Mouse (Mus musculus) forebrain, embryonic 11.5 days (tissue): ENCODE data around the gene Mfap3. TPM values are rescaled to one million over a fixed set of nuclear protein-coding genes. Genes with fewer than 3 reads are reported as not detected.
A peak's percentile ranks its signal among the peaks of the same experiment; 100 is the strongest.

Source experiments
- ATAC-seq: fragments of 200-750 bp; cut with Nextera tagmentation; replicated peaks from 2 replicates; pipeline ENCODE4 v1.8.0; 2017; ENCODE audit warnings: moderate TSS enrichment; ENCODE audit not compliant: low FRiP score
- DNase-seq: peaks from one replicate; pipeline ENCODE4 v3.0.0-alpha.2; 2017; ENCODE audit warnings: low spot score
- H3K27ac ChIP-seq: fragments of 300-500 bp; sonication (generic); 2 replicates; pipeline ENCODE4 v1.5.1; 2014; ENCODE audit warnings: low read depth, low read length
- H3K27me3 ChIP-seq: fragments of 300-500 bp; sonication (generic); 2 replicates; pipeline ENCODE4 v1.6.1; 2014; ENCODE audit warnings: mild to moderate bottlenecking, low read length, mixed read lengths; ENCODE audit not compliant: control insufficient read depth, insufficient read depth
- H3K36me3 ChIP-seq: fragments of 300-500 bp; sonication (generic); 2 replicates; pipeline ENCODE4 v1.6.1; 2014; ENCODE audit warnings: mild to moderate bottlenecking, low read length, moderate library complexity, mixed read lengths; ENCODE audit not compliant: control insufficient read depth, insufficient read depth
- H3K4me1 ChIP-seq: fragments of 300-500 bp; sonication (generic); replicated peaks from 2 replicates; pipeline ENCODE4 v1.6.1; 2014; ENCODE audit warnings: low read length, mixed read lengths; ENCODE audit not compliant: control insufficient read depth, insufficient read depth
- H3K4me2 ChIP-seq: fragments of 300-500 bp; sonication (generic); 2 replicates; pipeline ENCODE4 v1.6.1; 2014; ENCODE audit warnings: low read depth, mild to moderate bottlenecking, low read length, moderate library complexity, mixed read lengths; ENCODE audit not compliant: severe bottlenecking
- H3K4me3 ChIP-seq: fragments of 300-500 bp; sonication (generic); 2 replicates; pipeline ENCODE4 v1.5.1; 2014; ENCODE audit warnings: low read depth, low read length
- H3K9ac ChIP-seq: fragments of 300-500 bp; sonication (generic); 2 replicates; pipeline ENCODE4 v1.6.1; 2014; ENCODE audit warnings: low read length
- H3K9me3 ChIP-seq: fragments of 300-500 bp; sonication (generic); 2 replicates; pipeline ENCODE4 v1.6.1; 2016; ENCODE audit warnings: low read length, mixed read lengths; ENCODE audit not compliant: control insufficient read depth
- WGBS: fragments of 180-500 bp; shearing (Covaris S2); extraction: QIAGEN DNeasy Blood & Tissue Kit; methylation state at CpG from one replicate; pipeline ENCODE4 v1.1.7; 2014; 5-methylcytosine and 5-hydroxymethylcytosine counted together
- polyA plus RNA-seq: library from polyadenylated mRNA; unstranded; fragments of >200 nt; fragmentation: Nextera tagmentation; extraction: Ambion mirVana; gene quantifications from 2 replicates; pipeline ENCODE4 v1.2.1, GENCODE M21; 2014

Mfap3 gene
- polyA plus RNA-seq = 54.9 and 56.6 TPM in 2 replicates

- Histone ChIP-seq H3K4me2 (peak within 1 kb of the TSS; percentile 65), H3K36me3 (no peaks in the 10 kb centered on the region), H3K4me1 (0 out of 2 replicates have a peak, but pooled peaks cover 2% of the 10 kb centered on the region), H3K4me3 (peak within 1 kb of the TSS; percentile 92), H3K27ac (peak within 1 kb of the TSS; percentile 37), H3K27me3 (no peaks in the 10 kb centered on the region), H3K9me3 (no peaks in the 10 kb centered on the region), H3K9ac (peak within 1 kb of the TSS; percentile 86)
- under 1% methylated on average over 58 of the region's 59 CpGs for WGBS
- ATAC-seq (peak; percentile 94), DNase-seq (peak; percentile 97)
Observed at GRCm38 (mm10) chr11:57518091-57518750, at the start of gene Mfap3, which contains the start of gene Fam114a2. Gene Mfap3, plus strand, starts transcription at chr11:57518664. Gene Fam114a2, minus strand, starts transcription at chr11:57518617.

- H3K27me3 ChIP-seq = no peaks in the 10 kb centered on the region
- no peak overlapping the region for H3K4me2 ChIP-seq
- ATAC-seq (no peak), DNase-seq (no peak)
- no peak overlapping the region for H3K4me3 ChIP-seq
- no peak overlapping the region for H3K27ac ChIP-seq
- H3K9ac ChIP-seq = no peak overlapping the region
- 78% methylated on average over 4 of the region's 4 CpGs for WGBS
- H3K36me3 ChIP-seq = no peaks in the 10 kb centered on the region
- no peaks in the 10 kb centered on the region for H3K4me1 ChIP-seq
- H3K9me3 ChIP-seq = no peaks in the 10 kb centered on the region; the same call in 1 of the 2 replicates
Observed at GRCm38 (mm10) chr11:57468706-57469105, 49.8 kb upstream of the Mfap3 start.

GRCm38 (mm10) chr11:57470056-57470455, 48.4 kb upstream of the Mfap3 start:
- Histone ChIP-seq H3K4me3 (no peak overlapping the region), H3K4me2 (no peak overlapping the region), H3K9me3 (no peaks in the 10 kb centered on the region; the same call in 1 of the 2 replicates), H3K27ac (no peak overlapping the region), H3K9ac (no peak overlapping the region), H3K4me1 (no peaks in the 10 kb centered on the region), H3K36me3 (no peaks in the 10 kb centered on the region), H3K27me3 (no peaks in the 10 kb centered on the region)
- ATAC-seq = no peak
- no peak for DNase-seq
- WGBS = 60% methylated on average over 6 of the region's 6 CpGs

GRCm38 (mm10) chr11:57470979-57471378, 47.5 kb upstream of the Mfap3 start:
- no peaks in the 10 kb centered on the region for H3K27me3 ChIP-seq
- H3K4me2 ChIP-seq = no peak overlapping the region
- H3K4me3 ChIP-seq = no peak overlapping the region
- WGBS = 87% methylated on average over 7 of the region's 7 CpGs
- H3K4me1 ChIP-seq = no peaks in the 10 kb centered on the region
- H3K36me3 ChIP-seq = no peaks in the 10 kb centered on the region
- H3K9me3 ChIP-seq = no peaks in the 10 kb centered on the region; the same call in 1 of the 2 replicates
- H3K9ac ChIP-seq = no peak overlapping the region
- ATAC-seq (no peak), DNase-seq (no peak)
- no peak overlapping the region for H3K27ac ChIP-seq

- DNase-seq (no peak), ATAC-seq (no peak)
- Histone ChIP-seq H3K9ac (no peak overlapping the region), H3K36me3 (no peaks in the 10 kb centered on the region), H3K27me3 (no peaks in the 10 kb centered on the region), H3K4me1 (no peaks in the 10 kb centered on the region), H3K9me3 (no peaks in the 10 kb centered on the region), H3K27ac (no peak overlapping the region), H3K4me2 (no peak overlapping the region), H3K4me3 (no peak overlapping the region)
- WGBS = 62% methylated on average over 6 of the region's 6 CpGs
Observed at GRCm38 (mm10) chr11:57474296-57474941, 44.0 kb upstream of the Mfap3 start.

- WGBS = 51% methylated on average over 6 of the region's 6 CpGs
Observed at GRCm38 (mm10) chr11:57475119-57475518, 43.3 kb upstream of the Mfap3 start.

GRCm38 (mm10) chr11:57478077-57478476, 40.4 kb upstream of the Mfap3 start:
- no peaks in the 10 kb centered on the region for H3K9me3 ChIP-seq
- DNase-seq (no peak), ATAC-seq (peak; percentile 33; the same call in 1 of the 2 replicates)
- H3K4me1 ChIP-seq = no peaks in the 10 kb centered on the region
- 75% methylated on average over 5 of the region's 5 CpGs for WGBS
- H3K4me3 ChIP-seq = no peak overlapping the region
- no peaks in the 10 kb centered on the region for H3K27me3 ChIP-seq
- H3K27ac ChIP-seq = no peak overlapping the region
- no peaks in the 10 kb centered on the region for H3K36me3 ChIP-seq
- no peak overlapping the region for H3K4me2 ChIP-seq
- no peak overlapping the region for H3K9ac ChIP-seq

More at GRCm38 (mm10) chr11:57475119-57475518, 43.3 kb upstream of the Mfap3 start:
- ATAC-seq = no peak
- no peaks in the 10 kb centered on the region for H3K27me3 ChIP-seq
- H3K36me3 ChIP-seq = no peaks in the 10 kb centered on the region
- peak; percentile 69 for DNase-seq
- H3K4me1 ChIP-seq = no peaks in the 10 kb centered on the region
- no peak overlapping the region for H3K4me2 ChIP-seq
- no peak overlapping the region for H3K4me3 ChIP-seq
- no peak overlapping the region for H3K27ac ChIP-seq
- no peak overlapping the region for H3K9ac ChIP-seq
- no peaks in the 10 kb centered on the region for H3K9me3 ChIP-seq

- Histone ChIP-seq H3K27ac (no peak overlapping the region), H3K9ac (no peak overlapping the region), H3K36me3 (peaks cover 2% of the 10 kb centered on the region; the same call in 1 of the 2 replicates), H3K27me3 (no peaks in the 10 kb centered on the region), H3K4me2 (no peak overlapping the region), H3K4me1 (no peaks in the 10 kb centered on the region), H3K9me3 (no peaks in the 10 kb centered on the region), H3K4me3 (no peak overlapping the region)
- no peak for ATAC-seq
- DNase-seq = no peak
- 80% methylated on average over 5 of the region's 5 CpGs for WGBS
Observed at GRCm38 (mm10) chr11:57488436-57488835, 30.0 kb upstream of the Mfap3 start.
